Mouse (Mus musculus) intestine, embryonic 15.5 days (tissue): ENCODE measurements around the gene Zfp108. TPM values are rescaled to one million over a fixed set of nuclear protein-coding genes. Genes with fewer than 3 reads are reported as not detected.

Experiments
- ATAC-seq: fragments of 200-750 bp; cut with Nextera tagmentation; 2 replicates; pipeline ENCODE4 v1.8.0; 2017; ENCODE audit warnings: moderate TSS enrichment, moderate library complexity
- H3K27ac ChIP-seq: fragments of 300-500 bp; sonication (generic); 2 replicates; pipeline ENCODE4 v1.5.1; 2015; ENCODE audit warnings: mild to moderate bottlenecking, inconsistent platforms
- H3K27me3 ChIP-seq: fragments of 300-500 bp; sonication (generic); replicated peaks from 2 replicates; pipeline ENCODE4 v1.6.1; 2015; ENCODE audit warnings: inconsistent platforms
- H3K36me3 ChIP-seq: fragments of 300-500 bp; sonication (generic); 2 replicates; pipeline ENCODE4 v1.6.1; 2015; ENCODE audit warnings: inconsistent platforms
- H3K4me1 ChIP-seq: fragments of 300-500 bp; sonication (generic); replicated peaks from 2 replicates; pipeline ENCODE4 v1.6.1; 2015; ENCODE audit warnings: inconsistent platforms
- H3K4me2 ChIP-seq: fragments of 300-500 bp; sonication (generic); replicated peaks from 2 replicates; pipeline ENCODE4 v1.6.1; 2015; ENCODE audit warnings: mild to moderate bottlenecking, inconsistent platforms
- H3K4me3 ChIP-seq: fragments of 300-500 bp; sonication (generic); replicated peaks from 2 replicates; pipeline ENCODE4 v1.5.1; 2015; ENCODE audit warnings: inconsistent platforms
- H3K9ac ChIP-seq: fragments of 300-500 bp; sonication (generic); 2 replicates; pipeline ENCODE4 v1.6.1; 2015; ENCODE audit warnings: inconsistent platforms
- H3K9me3 ChIP-seq: fragments of 300-500 bp; sonication (generic); 2 replicates; pipeline ENCODE4 v1.6.1; 2016; ENCODE audit warnings: inconsistent platforms
- WGBS: fragments of 180-500 bp; shearing (Covaris S2); methylation state at CpG from one replicate; pipeline ENCODE4 v1.1.7; 2015; 5-methylcytosine and 5-hydroxymethylcytosine counted together
- polyA plus RNA-seq: library from polyadenylated mRNA; unstranded; fragments of >200 nt; fragmentation: Nextera tagmentation; extraction: Ambion mirVana; gene quantifications from 2 replicates; pipeline ENCODE4 v1.2.1, GENCODE M21; 2015

Zfp108 gene
- polyA plus RNA-seq, 1 experiment from 2014 or later = 3.1 TPM

DNA sequence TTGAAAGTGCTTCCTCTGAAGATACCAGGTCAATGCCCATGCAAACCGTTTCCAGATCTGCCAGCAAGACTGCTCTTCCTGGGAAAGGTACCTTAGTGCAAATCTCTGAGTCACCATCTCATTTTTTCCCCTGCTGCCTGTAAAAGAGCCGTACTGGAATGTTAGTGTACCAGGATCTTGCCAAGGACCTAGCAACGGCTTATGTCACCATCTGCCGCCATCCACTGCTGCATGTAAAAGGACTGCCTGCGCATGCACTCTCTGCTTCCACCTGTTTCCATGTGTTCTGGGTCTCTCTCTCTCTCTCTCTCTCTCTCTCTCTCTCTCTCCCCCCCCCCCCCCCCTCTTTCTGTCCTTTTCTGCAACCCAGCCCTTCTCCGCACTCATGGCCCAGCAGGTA is 33.9 kb downstream of the Zfp108 start:
- WGBS = 90% methylated on average over 6 of the region's 6 CpGs
- Histone ChIP-seq H3K27ac (no peak overlapping the region), H3K4me2 (no peak overlapping the region), H3K4me3 (no peak overlapping the region), H3K36me3 (peaks cover 26% of the 10 kb centered on the region), H3K9ac (no peak overlapping the region), H3K9me3 (no peaks in the 10 kb centered on the region; the same call in 1 of the 2 replicates), H3K4me1 (no peaks in the 10 kb centered on the region), H3K27me3 (no peaks in the 10 kb centered on the region)
- ATAC-seq = no peak

- Histone ChIP-seq H3K4me2 (no peak overlapping the region), H3K27me3 (no peaks in the 10 kb centered on the region), H3K36me3 (peaks cover 34% of the 10 kb centered on the region), H3K27ac (no peak overlapping the region), H3K9me3 (no peaks in the 10 kb centered on the region; the same call in 1 of the 2 replicates), H3K9ac (no peak overlapping the region), H3K4me1 (no peaks in the 10 kb centered on the region), H3K4me3 (no peak overlapping the region)
- no peak for ATAC-seq
- WGBS = 94% methylated on average over 4 of the region's 4 CpGs
Measured at GRCm38 (mm10) chr7:24290106-24290693, 35.6 kb downstream of the Zfp108 start.

GRCm38 (mm10) chr7:24291387-24292090 is 36.9 kb downstream of the Zfp108 start:
- no peaks in the 10 kb centered on the region for H3K27me3 ChIP-seq
- no peak overlapping the region for H3K4me2 ChIP-seq
- no peaks in the 10 kb centered on the region for H3K4me1 ChIP-seq
- H3K9ac ChIP-seq = no peak overlapping the region
- H3K4me3 ChIP-seq = no peak overlapping the region
- 91% methylated on average over 27 of the region's 27 CpGs for WGBS
- H3K36me3 ChIP-seq = peaks cover 36% of the 10 kb centered on the region
- ATAC-seq = no peak
- no peak overlapping the region for H3K27ac ChIP-seq
- H3K9me3 ChIP-seq = no peaks in the 10 kb centered on the region; the same call in 1 of the 2 replicates

GRCm38 (mm10) chr7:24293061-24293851 is 38.7 kb downstream of the Zfp108 start:
- Histone ChIP-seq H3K4me1 (0 out of 2 replicates have a peak, but pooled peaks cover 4% of the 10 kb centered on the region), H3K4me2 (no peak overlapping the region), H3K9ac (no peak overlapping the region), H3K36me3 (peaks cover 36% of the 10 kb centered on the region), H3K4me3 (no peak overlapping the region), H3K27me3 (no peaks in the 10 kb centered on the region), H3K9me3 (no peaks in the 10 kb centered on the region; the same call in 1 of the 2 replicates), H3K27ac (no peak overlapping the region)
- peak; percentile 64 for ATAC-seq
- 73% methylated on average over 12 of the region's 12 CpGs for WGBS

DNA sequence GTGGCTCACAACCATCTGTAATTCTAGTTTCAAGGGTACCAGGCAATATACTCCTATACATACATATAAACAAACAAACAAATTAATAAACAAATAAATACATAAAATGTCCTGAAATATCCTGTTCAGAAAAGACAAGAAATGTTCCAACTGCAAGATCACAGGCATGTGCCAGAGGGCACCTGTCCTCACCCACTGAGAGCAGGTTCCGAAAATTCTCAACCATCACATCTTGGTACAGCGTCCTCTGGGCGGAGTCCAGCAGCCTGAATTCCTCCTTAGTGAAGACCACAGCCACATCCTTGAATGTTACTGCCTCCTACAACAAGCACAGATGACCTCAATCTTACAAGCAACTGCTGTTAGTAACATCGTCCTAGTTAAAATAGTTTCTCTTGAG is 40.2 kb downstream of the Zfp108 start:
- H3K4me1 ChIP-seq = 0 out of 2 replicates have a peak, but pooled peaks cover 5% of the 10 kb centered on the region
- no peaks in the 10 kb centered on the region for H3K27me3 ChIP-seq
- no peak overlapping the region for H3K4me2 ChIP-seq
- H3K9ac ChIP-seq = no peak overlapping the region
- H3K4me3 ChIP-seq = no peak overlapping the region
- ATAC-seq = no peak
- no peak overlapping the region for H3K27ac ChIP-seq
- peaks cover 36% of the 10 kb centered on the region for H3K36me3 ChIP-seq
- 95% methylated on average over 4 of the region's 4 CpGs for WGBS
- H3K9me3 ChIP-seq = no peaks in the 10 kb centered on the region; the same call in 1 of the 2 replicates

- H3K27me3 ChIP-seq = no peaks in the 10 kb centered on the region
Measured at GRCm38 (mm10) chr7:24295376-24295775, 40.8 kb downstream of the Zfp108 start.

GRCm38 (mm10) chr7:24296386-24296785 is 41.8 kb downstream of the Zfp108 start:
- ATAC-seq = no peak
- Histone ChIP-seq H3K4me1 (0 out of 2 replicates have a peak, but pooled peaks cover 9% of the 10 kb centered on the region), H3K9me3 (no peaks in the 10 kb centered on the region; the same call in 1 of the 2 replicates), H3K9ac (no peak overlapping the region), H3K27me3 (no peaks in the 10 kb centered on the region), H3K27ac (no peak overlapping the region), H3K4me3 (no peak overlapping the region), H3K36me3 (peaks cover 22% of the 10 kb centered on the region), H3K4me2 (no peak overlapping the region)
- 89% methylated on average over 7 of the region's 7 CpGs for WGBS

More at GRCm38 (mm10) chr7:24295376-24295775, 40.8 kb downstream of the Zfp108 start:
- Histone ChIP-seq H3K36me3 (peaks cover 31% of the 10 kb centered on the region), H3K4me1 (0 out of 2 replicates have a peak, but pooled peaks cover 9% of the 10 kb centered on the region), H3K9me3 (no peaks in the 10 kb centered on the region; the same call in 1 of the 2 replicates), H3K27ac (no peak overlapping the region), H3K4me2 (no peak overlapping the region), H3K4me3 (no peak overlapping the region), H3K9ac (no peak overlapping the region)
- no peak for ATAC-seq
- WGBS = 95% methylated on average over 7 of the region's 7 CpGs

DNA sequence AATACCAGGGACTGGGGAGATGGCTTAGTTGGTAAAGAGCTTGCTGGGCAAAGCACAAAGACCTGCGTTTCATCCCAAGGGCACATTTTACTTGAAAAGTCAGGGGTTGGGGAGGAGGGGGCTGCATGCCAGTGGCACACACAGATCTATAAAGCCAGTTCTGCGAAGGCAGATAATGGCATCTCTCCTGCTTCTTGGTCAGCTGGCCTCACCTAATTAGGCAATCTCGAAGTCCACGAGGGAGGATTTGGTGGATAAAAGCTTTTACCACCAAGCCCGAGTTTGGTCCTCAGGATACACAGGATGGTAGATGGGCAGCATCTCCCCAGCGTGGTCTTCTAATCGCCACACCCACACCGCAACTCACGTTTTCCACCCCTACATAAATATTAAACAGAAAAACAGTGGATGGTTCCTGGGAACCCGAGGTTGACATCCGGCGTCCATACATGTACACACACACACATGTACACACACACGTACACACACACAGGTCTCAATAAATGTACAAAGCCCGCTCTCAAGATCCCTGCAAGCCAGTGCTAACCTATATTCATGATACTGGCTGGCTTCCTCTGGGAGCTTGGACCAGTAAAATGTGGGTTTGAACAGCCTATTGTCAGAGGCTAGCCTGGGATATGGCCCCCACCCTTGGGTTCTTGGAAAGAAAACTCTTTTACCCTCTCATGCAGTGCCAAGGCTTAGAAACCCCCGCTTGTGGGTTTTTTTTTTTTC is 42.9 kb downstream of the Zfp108 start:
- Histone ChIP-seq H3K36me3 (peaks cover 14% of the 10 kb centered on the region), H3K4me1 (0 out of 2 replicates have a peak, but pooled peaks cover 9% of the 10 kb centered on the region), H3K27ac (no peak overlapping the region), H3K4me3 (no peak overlapping the region), H3K9ac (no peak overlapping the region), H3K27me3 (no peaks in the 10 kb centered on the region), H3K9me3 (no peaks in the 10 kb centered on the region), H3K4me2 (peak overlapping the region; percentile 86)
- ATAC-seq = no peak
- 92% methylated on average over 15 of the region's 15 CpGs for WGBS

DNA sequence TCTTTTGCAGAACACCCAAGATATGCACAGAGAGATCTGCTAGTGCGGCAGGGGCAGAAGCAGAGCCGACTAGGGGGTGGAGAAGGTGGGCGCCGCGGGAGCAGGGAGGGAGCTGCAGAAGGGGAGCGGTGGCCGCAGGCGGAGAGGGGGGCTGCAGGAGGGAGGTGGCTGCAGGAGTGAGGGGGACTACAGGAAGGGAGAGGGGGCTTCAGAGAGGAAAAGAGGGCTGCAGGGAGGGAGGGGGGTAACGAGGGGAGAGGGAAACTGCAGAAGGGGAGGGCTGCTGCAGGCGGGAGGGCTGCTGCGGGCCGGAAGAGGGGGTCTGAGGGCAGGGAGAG is 44.0 kb downstream of the Zfp108 start:
- H3K27ac ChIP-seq = peak overlapping the region; percentile 92
- H3K9me3 ChIP-seq = no peaks in the 10 kb centered on the region
- peak; percentile 3 for ATAC-seq
- peak overlapping the region; percentile 73 for H3K9ac ChIP-seq
- H3K27me3 ChIP-seq = no peaks in the 10 kb centered on the region
- H3K4me1 ChIP-seq = 0 out of 2 replicates have a peak, but pooled peaks cover 9% of the 10 kb centered on the region
- H3K4me3 ChIP-seq = peak overlapping the region; percentile 71
- peak overlapping the region; percentile 86 for H3K4me2 ChIP-seq
- WGBS = 2% methylated on average over 12 of the region's 12 CpGs
- peaks cover 17% of the 10 kb centered on the region for H3K36me3 ChIP-seq

DNA sequence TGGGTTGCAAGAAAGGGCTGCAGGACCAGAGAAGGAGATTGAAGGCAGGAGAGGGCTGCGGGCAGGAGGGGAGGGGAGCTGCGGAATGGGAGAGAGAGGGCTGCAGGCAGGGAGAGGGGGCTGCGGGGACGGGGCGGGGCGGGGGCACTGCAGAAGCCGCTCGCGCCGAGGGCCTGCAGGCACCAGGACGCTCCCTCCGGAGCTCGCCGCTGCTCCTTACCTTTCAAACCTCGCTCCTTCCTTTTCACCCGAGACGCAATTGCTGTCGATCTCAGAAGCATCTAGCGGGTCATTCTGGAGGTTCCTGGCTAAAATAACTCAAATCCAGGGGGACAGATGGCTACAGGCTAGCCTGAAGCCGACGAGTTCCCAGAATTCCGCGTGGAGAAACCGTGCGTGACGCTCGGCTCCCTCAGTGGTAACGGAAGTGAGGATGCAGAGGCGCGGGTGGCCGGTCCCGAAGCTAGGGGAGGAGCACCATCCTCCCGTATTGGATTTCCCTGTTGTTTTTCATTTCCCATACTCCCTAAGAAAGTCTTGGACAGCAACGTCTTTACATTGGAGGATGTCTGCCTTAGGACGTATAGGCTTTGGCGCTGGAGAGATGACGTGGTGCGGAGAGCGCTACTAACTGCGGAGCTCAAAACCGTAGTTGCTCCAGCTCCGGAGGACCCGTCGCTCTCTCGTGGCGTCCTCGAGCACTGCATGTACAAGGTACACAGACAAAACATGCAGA is 44.5 kb downstream of the Zfp108 start:
- Histone ChIP-seq H3K9ac (peak overlapping the region; percentile 73), H3K36me3 (peaks cover 14% of the 10 kb centered on the region), H3K4me3 (peak overlapping the region; percentile 71), H3K27ac (peak overlapping the region; percentile 92), H3K4me1 (0 out of 2 replicates have a peak, but pooled peaks cover 9% of the 10 kb centered on the region), H3K9me3 (no peaks in the 10 kb centered on the region), H3K4me2 (peak overlapping the region; percentile 86), H3K27me3 (no peaks in the 10 kb centered on the region)
- under 1% methylated on average over 45 of the region's 47 CpGs for WGBS
- peak; percentile 91 for ATAC-seq

DNA sequence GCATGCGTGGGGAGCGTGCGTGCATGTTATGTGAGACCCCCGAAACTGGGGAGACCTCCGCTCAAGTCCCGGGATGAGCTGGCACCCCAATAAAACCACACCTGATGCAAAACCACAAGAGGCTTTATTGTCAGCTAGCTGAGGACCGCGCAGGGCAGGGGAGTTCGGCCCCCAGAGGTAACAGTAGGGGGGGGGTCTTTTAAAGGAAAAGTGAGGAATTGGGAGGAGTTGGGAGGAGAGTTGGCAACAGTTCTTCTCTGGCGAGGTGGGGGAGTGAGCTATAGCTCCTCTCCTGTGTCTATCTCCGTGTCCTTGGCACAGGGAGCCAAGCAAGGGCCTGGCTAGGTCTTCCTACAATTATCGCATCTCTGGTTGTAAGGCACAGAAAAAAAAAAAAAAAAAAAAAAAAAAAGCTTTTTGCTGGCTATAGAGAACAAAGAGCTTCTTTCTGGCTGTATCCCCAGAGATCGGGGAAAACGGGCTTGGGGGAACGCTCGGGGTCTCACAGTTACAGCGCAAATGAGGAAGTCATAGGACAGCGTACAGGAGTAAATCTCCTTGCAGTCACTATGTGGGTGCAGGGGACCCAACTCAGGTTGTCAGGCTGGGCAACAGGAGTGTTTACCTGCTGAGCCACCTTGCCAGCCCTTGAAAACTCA is 45.4 kb downstream of the Zfp108 start:
- Histone ChIP-seq H3K4me2 (peak overlapping the region; percentile 86), H3K9ac (0 out of 2 replicates have a peak overlapping the region, but pooled peaks have one; percentile 40), H3K36me3 (peaks cover 10% of the 10 kb centered on the region; the same call in 1 of the 2 replicates), H3K9me3 (no peaks in the 10 kb centered on the region), H3K4me1 (0 out of 2 replicates have a peak, but pooled peaks cover 9% of the 10 kb centered on the region), H3K27me3 (no peaks in the 10 kb centered on the region), H3K27ac (peak overlapping the region; percentile 92), H3K4me3 (peak overlapping the region; percentile 71)
- under 1% methylated on average over 18 of the region's 18 CpGs for WGBS
- ATAC-seq = peak; percentile 37
